Mouse (Mus musculus): ENCODE data around the gene AU022252. TPM values are rescaled to one million over a fixed set of nuclear protein-coding genes. Genes with fewer than 3 reads are reported as not detected.
"Not testable (repeated sequence)": the region's sequence is repeated elsewhere in the genome, so short reads cannot be mapped to it uniquely, and the experiment has no call there.

AU022252 gene
- 13.6 and 30.0 TPM in 2 replicates for total RNA-seq (2014; rRNA removed)
- 20.1 and 22.1 TPM in 2 replicates for polyA plus RNA-seq (2015; fragmentation: Nextera tagmentation; extraction: Ambion mirVana)

DNA sequence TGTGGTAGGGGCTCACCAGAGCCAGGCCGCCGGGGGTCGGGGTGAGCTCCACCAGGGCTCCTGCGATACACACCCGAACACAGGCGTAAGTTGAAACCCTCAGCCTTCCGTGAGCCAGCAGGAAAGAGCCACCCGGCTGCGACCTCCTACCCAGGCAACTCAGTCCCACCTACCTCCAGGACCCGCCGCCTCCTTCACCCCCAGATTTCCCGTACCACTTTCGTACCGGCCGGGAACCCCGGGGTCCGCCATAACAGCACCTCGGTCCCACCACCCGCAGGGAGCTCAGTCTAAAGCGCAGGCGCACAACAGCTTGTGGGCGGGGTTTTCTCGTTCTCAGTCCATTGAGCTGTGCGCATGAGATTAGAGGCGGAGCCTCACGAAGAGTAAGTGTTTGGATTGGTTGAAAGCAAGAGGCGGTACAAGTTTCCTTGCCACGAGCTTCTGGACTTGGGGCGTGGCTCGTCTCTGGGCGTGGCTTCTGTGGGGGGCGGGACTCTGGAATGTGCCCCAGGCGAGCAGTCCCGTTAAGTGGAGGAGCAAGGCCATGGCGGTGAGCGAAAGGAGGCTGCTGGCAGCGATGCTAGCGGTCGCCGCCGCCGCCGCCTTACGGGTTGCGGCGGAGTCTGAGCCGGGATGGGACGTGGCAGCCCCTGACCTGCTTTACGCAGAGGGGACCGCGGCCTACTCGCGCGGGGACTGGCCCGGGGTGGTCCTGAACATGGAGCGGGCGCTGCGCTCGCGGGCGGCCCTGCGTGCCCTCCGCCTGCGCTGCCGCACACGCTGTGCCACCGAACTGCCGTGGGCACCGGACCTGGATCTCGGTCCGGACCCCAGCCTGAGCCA lies at the start of gene AU022252, which contains the start of gene P3h1:
TSS of gene AU022252 (minus strand) at position 303 of the 846 bp plus-strand sequence.
TSS of gene P3h1 (plus strand) at position 506 of the 846 bp plus-strand sequence.
- under 1% methylated on average over 41 of the region's 71 CpGs for WGBS
- TF ChIP-seq CTCF (IDR thresholded peaks at IDR 0.05) = no peak
- H3K9ac ChIP-seq (replicated peaks; ENCODE audit: low read length, poor library complexity, severe bottlenecking) = peak within 1 kb of the TSS; percentile 74

DNA sequence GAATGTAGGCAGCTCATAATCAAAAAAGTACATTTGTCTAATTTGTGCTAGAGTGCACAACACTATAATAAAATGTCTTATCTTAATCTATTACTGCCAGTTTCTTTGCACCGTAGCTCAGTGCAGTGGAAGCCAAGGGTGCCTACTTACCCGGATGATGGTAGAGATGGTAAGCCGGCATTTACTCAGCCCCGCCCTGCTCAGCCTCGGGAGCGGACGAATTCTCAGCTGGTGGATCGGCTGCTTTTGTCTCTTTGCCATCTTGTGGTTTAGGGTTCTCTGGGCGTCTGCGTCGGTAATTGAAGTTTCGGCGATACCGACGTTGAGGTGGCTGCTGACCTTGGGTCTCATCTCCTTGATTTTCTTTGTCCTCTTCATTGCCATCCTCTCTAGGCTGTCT lies 46.3 kb upstream of the AU022252 start:
- not testable (repeated sequence) for H3K27ac ChIP-seq (ENCODE audit: low read depth, low read length); H3K9me3 ChIP-seq (ENCODE audit: low read length); ATAC-seq (ENCODE audit: low FRiP score); H3K4me2 ChIP-seq (ENCODE audit: low read depth, low read length, poor library complexity, severe bottlenecking); H3K27me3 ChIP-seq (ENCODE audit: insufficient read depth, low read length); H3K4me1 ChIP-seq (ENCODE audit: insufficient read depth, low read length); DNase-seq (ENCODE audit: low spot score); H3K4me3 ChIP-seq (ENCODE audit: low read depth, low read length); H3K9ac ChIP-seq (replicated peaks; ENCODE audit: low read length, poor library complexity, severe bottlenecking)
- 88% methylated on average over 15 of the region's 15 CpGs for whole genome bisulfite sequencing
- H3K36me3 ChIP-seq (ENCODE audit: insufficient read depth, low read length) = peaks cover 53% of the 10 kb centered on the region

More for the DNA sequence above, at the start of gene AU022252, which contains the start of gene P3h1:
- H3K4me1 ChIP-seq (ENCODE audit: insufficient read depth, low read length) = peaks cover 8% of the 10 kb centered on the region; the same call in 1 of the 2 replicates
- no peaks in the 10 kb centered on the region for H3K9me3 ChIP-seq (ENCODE audit: low read length)
- DNase-seq (ENCODE audit: low spot score) (peak; percentile 99), ATAC-seq (ENCODE audit: low FRiP score) (peak; percentile 96)
- H3K27me3 ChIP-seq (ENCODE audit: insufficient read depth, low read length) = no peaks in the 10 kb centered on the region
- peak within 1 kb of the TSS; percentile 91 for H3K4me3 ChIP-seq (ENCODE audit: low read depth, low read length)
- H3K4me2 ChIP-seq (ENCODE audit: low read depth, low read length, poor library complexity, severe bottlenecking) = peak within 1 kb of the TSS; percentile 86
- H3K36me3 ChIP-seq (ENCODE audit: insufficient read depth, low read length) = peaks cover 11% of the 10 kb centered on the region
- H3K27ac ChIP-seq (ENCODE audit: low read depth, low read length) = peak within 1 kb of the TSS; percentile 57

- H3K27ac ChIP-seq (ENCODE audit: low read depth, low read length) = no peak overlapping the region
- TF ChIP-seq CTCF (IDR thresholded peaks at IDR 0.05) = no peak
- ATAC-seq (ENCODE audit: low FRiP score) = no peak
Observed at GRCm38 (mm10) chr4:119275726-119276125, 43.2 kb upstream of the AU022252 start.

DNA sequence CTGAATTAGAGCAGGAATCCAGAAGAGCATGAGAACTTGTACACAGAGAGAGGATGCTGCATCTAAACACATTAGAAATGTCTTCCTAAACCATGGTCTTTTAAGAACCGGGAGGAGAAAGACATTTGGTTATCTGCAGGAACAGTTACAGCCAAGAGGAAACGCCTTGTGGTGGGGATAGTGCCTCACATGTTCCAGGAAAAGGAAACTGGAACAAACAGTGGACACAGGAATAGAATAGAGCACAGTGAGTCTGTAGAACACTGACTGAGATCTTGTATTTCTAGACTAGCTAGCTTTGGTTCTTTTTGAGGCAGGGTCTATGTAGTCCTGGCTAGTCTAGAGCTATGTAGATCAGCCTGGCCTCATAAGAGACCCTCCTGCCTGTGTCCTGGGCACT lies 42.7 kb upstream of the AU022252 start:
- Histone ChIP-seq H3K27me3 (ENCODE audit: insufficient read depth, low read length) (no peaks in the 10 kb centered on the region), H3K36me3 (ENCODE audit: insufficient read depth, low read length) (peaks cover 48% of the 10 kb centered on the region), H3K4me1 (ENCODE audit: insufficient read depth, low read length) (no peaks in the 10 kb centered on the region), H3K4me2 (ENCODE audit: low read depth, low read length, poor library complexity, severe bottlenecking) (no peak overlapping the region), H3K4me3 (ENCODE audit: low read depth, low read length) (no peak overlapping the region), H3K27ac (ENCODE audit: low read depth, low read length) (no peak overlapping the region; the same call in 1 of the 2 replicates), H3K9ac (replicated peaks; ENCODE audit: low read length, poor library complexity, severe bottlenecking) (no peak overlapping the region), H3K9me3 (ENCODE audit: low read length) (no peaks in the 10 kb centered on the region)
- 78% methylated on average over 2 of the region's 2 CpGs for WGBS
- ATAC-seq (ENCODE audit: low FRiP score) (no peak), DNase-seq (ENCODE audit: low spot score) (no peak)
- TF ChIP-seq CTCF (IDR thresholded peaks at IDR 0.05) = no peak

More at GRCm38 (mm10) chr4:119275726-119276125, 43.2 kb upstream of the AU022252 start:
- no peak for DNase-seq (ENCODE audit: low spot score)
- Histone ChIP-seq H3K4me1 (ENCODE audit: insufficient read depth, low read length) (no peaks in the 10 kb centered on the region), H3K4me2 (ENCODE audit: low read depth, low read length, poor library complexity, severe bottlenecking) (no peak overlapping the region), H3K27me3 (ENCODE audit: insufficient read depth, low read length) (no peaks in the 10 kb centered on the region), H3K36me3 (ENCODE audit: insufficient read depth, low read length) (peaks cover 46% of the 10 kb centered on the region), H3K4me3 (ENCODE audit: low read depth, low read length) (no peak overlapping the region), H3K9me3 (ENCODE audit: low read length) (no peaks in the 10 kb centered on the region), H3K9ac (replicated peaks; ENCODE audit: low read length, poor library complexity, severe bottlenecking) (no peak overlapping the region)
- WGBS = 66% methylated on average over 2 of the region's 2 CpGs

GRCm38 (mm10) chr4:119274627-119275026 lies 42.1 kb upstream of the AU022252 start:
- H3K4me1 ChIP-seq (ENCODE audit: insufficient read depth, low read length) = no peaks in the 10 kb centered on the region
- WGBS = 84% methylated on average over 1 of the region's 1 CpGs
- no peak for ATAC-seq (ENCODE audit: low FRiP score)
- H3K4me3 ChIP-seq (ENCODE audit: low read depth, low read length) = no peak overlapping the region
- no peaks in the 10 kb centered on the region for H3K9me3 ChIP-seq (ENCODE audit: low read length)
- DNase-seq (ENCODE audit: low spot score) = no peak
- no peaks in the 10 kb centered on the region for H3K27me3 ChIP-seq (ENCODE audit: insufficient read depth, low read length)
- peaks cover 48% of the 10 kb centered on the region for H3K36me3 ChIP-seq (ENCODE audit: insufficient read depth, low read length)
- H3K4me2 ChIP-seq (ENCODE audit: low read depth, low read length, poor library complexity, severe bottlenecking) = no peak overlapping the region
- H3K27ac ChIP-seq (ENCODE audit: low read depth, low read length) = no peak overlapping the region
- H3K9ac ChIP-seq (replicated peaks; ENCODE audit: low read length, poor library complexity, severe bottlenecking) = no peak overlapping the region
- no peak for TF ChIP-seq CTCF (IDR thresholded peaks at IDR 0.05)

GRCm38 (mm10) chr4:119266606-119267005 lies 34.1 kb upstream of the AU022252 start:
- Histone ChIP-seq H3K9ac (replicated peaks; ENCODE audit: low read length, poor library complexity, severe bottlenecking) (no peak overlapping the region), H3K27ac (ENCODE audit: low read depth, low read length) (no peak overlapping the region), H3K4me1 (ENCODE audit: insufficient read depth, low read length) (no peaks in the 10 kb centered on the region), H3K36me3 (ENCODE audit: insufficient read depth, low read length) (peaks cover 7% of the 10 kb centered on the region; the same call in 1 of the 2 replicates), H3K4me3 (ENCODE audit: low read depth, low read length) (no peak overlapping the region), H3K9me3 (ENCODE audit: low read length) (no peaks in the 10 kb centered on the region), H3K27me3 (ENCODE audit: insufficient read depth, low read length) (no peaks in the 10 kb centered on the region), H3K4me2 (ENCODE audit: low read depth, low read length, poor library complexity, severe bottlenecking) (no peak overlapping the region)
- TF ChIP-seq CTCF (IDR thresholded peaks at IDR 0.05) = no peak
- DNase-seq (ENCODE audit: low spot score) (no peak), ATAC-seq (ENCODE audit: low FRiP score) (no peak)
- WGBS = 78% methylated on average over 13 of the region's 13 CpGs
